Mouse (Mus musculus) heart, postnatal 0 days (tissue): Measurements from ENCODE around the gene Pebp1. TPM values are rescaled to one million over a fixed set of nuclear protein-coding genes. Genes with fewer than 3 reads are reported as not detected.
A peak's percentile ranks its signal among the peaks of the same experiment; 100 is the strongest.

Source experiments
- ATAC-seq: fragments of 200-750 bp; cut with Nextera tagmentation; 2 replicates; pipeline ENCODE4 v1.8.0; 2017; ENCODE audit warnings: low read depth, moderate number of reproducible peaks, moderate library complexity; ENCODE audit not compliant: insufficient read depth
- DNase-seq: peaks from one replicate; pipeline ENCODE4 v3.0.0-alpha.2; 2016; ENCODE audit warnings: low spot score
- H3K27ac ChIP-seq: fragments of 300-500 bp; sonication (generic); 2 replicates; pipeline ENCODE4 v1.5.1; 2014; ENCODE audit warnings: low read depth, mild to moderate bottlenecking
- H3K27me3 ChIP-seq: fragments of 300-500 bp; sonication (generic); 2 replicates; pipeline ENCODE4 v1.6.1; 2014; ENCODE audit warnings: low read length, mixed read lengths; ENCODE audit not compliant: control insufficient read depth, insufficient read depth
- H3K36me3 ChIP-seq: fragments of 300-500 bp; sonication (generic); replicated peaks from 2 replicates; pipeline ENCODE4 v1.6.1; 2014; ENCODE audit warnings: low read length, mixed read lengths; ENCODE audit not compliant: control insufficient read depth, insufficient read depth
- H3K4me1 ChIP-seq: fragments of 300-500 bp; sonication (generic); 2 replicates; pipeline ENCODE4 v1.6.1; 2014; ENCODE audit warnings: antibody characterized with exemption; ENCODE audit not compliant: control insufficient read depth, insufficient read depth
- H3K4me2 ChIP-seq: fragments of 300-500 bp; sonication (generic); 2 replicates; pipeline ENCODE4 v1.6.1; 2014; ENCODE audit warnings: low read depth, mild to moderate bottlenecking, low read length, moderate library complexity
- H3K4me3 ChIP-seq: fragments of 300-500 bp; sonication (generic); 2 replicates; pipeline ENCODE4 v1.5.1; 2014; ENCODE audit warnings: low read depth, low read length
- H3K9ac ChIP-seq: fragments of 300-500 bp; sonication (generic); replicated peaks from 2 replicates; pipeline ENCODE4 v1.6.1; 2014; ENCODE audit warnings: low read depth, low read length, mixed read lengths
- H3K9me3 ChIP-seq: fragments of 300-500 bp; sonication (generic); replicated peaks from 2 replicates; pipeline ENCODE4 v1.6.1; 2016; ENCODE audit warnings: low read length; ENCODE audit not compliant: control insufficient read depth
- CTCF ChIP-seq: IDR thresholded peaks from 2 replicates; pipeline ENCODE4 v1.5.1; 2016; ENCODE audit warnings: antibody characterized with exemption, control low read depth, low read depth
- EP300 ChIP-seq: IDR thresholded peaks from 2 replicates; pipeline ENCODE4 v1.6.1; 2016; ENCODE audit warnings: antibody characterized with exemption, low read depth
- whole genome bisulfite sequencing: fragments of 180-500 bp; shearing (Covaris S2); extraction: QIAGEN DNeasy Blood & Tissue Kit; methylation state at CpG from one replicate; pipeline ENCODE4 v1.1.7; 2014; 5-methylcytosine and 5-hydroxymethylcytosine counted together
- polyA plus RNA-seq: library from polyadenylated mRNA; unstranded; fragments of >200 nt; fragmentation: Nextera tagmentation; extraction: Ambion mirVana; gene quantifications from 2 replicates; pipeline ENCODE4 v1.2.1, GENCODE M21; 2015
- total RNA-seq: library from RNA; depleted of rRNA; stranded (reverse); fragments of >200 nt; gene quantifications from 2 replicates; pipeline ENCODE4 v1.2.3, GENCODE M21; 2014; ENCODE audit warnings: low replicate concordance

Gene Pebp1
- total and polyA plus RNA-seq, 2 experiments from 2014 or later: 527 to 871 TPM

DNA sequence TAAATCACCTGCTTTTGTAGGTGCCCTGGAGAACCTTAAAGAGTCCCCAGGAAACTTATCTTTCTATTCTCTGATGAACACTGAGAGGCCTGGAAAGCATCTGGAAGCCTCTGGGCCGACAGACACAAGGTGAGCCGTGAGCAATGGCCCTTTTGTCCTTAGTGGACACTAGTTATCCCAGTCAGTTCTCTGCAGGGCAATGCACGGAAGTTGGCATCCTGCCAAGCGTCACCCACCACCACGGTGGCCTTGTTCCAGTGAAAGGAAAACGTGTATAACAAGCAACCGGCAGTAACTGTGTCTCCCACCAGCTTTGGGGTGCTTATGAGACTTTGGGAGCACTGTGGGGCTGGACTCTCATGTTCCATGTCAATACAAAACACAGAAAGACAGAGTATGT, 2.7 kb downstream of the Pebp1 start:
- Histone ChIP-seq H3K9ac (no peak overlapping the region), H3K36me3 (peaks cover 36% of the 10 kb centered on the region), H3K27ac (no peak overlapping the region), H3K4me3 (no peak overlapping the region), H3K9me3 (no peaks in the 10 kb centered on the region), H3K27me3 (no peaks in the 10 kb centered on the region), H3K4me2 (no peak overlapping the region), H3K4me1 (peaks cover 12% of the 10 kb centered on the region)
- DNase-seq (no peak), ATAC-seq (no peak)
- WGBS: 29% methylated on average over 7 of the region's 7 CpGs
- TF ChIP-seq CTCF (no peak), EP300 (no peak)

DNA sequence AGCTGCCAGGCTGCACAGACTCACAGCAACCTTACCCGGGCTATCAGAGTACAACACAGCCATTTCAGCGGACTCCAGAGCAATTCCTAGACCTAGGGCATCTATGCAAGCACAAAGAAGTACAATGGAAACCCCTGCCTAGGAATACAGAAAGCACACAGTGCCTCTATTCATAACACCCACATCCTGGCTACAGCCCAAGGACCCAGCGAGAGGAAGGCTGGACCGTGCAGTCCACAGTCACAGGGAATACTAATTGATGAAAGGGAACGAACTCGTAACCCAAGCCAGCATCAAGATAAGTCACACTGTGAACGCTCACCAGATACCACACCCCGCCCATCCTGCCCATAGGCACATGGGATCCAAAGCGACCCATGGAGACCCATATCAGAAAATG, 3.4 kb downstream of the Pebp1 start:
- Histone ChIP-seq H3K4me1 (peaks cover 16% of the 10 kb centered on the region), H3K9ac (no peak overlapping the region), H3K4me3 (no peak overlapping the region), H3K27ac (no peak overlapping the region), H3K36me3 (peaks cover 36% of the 10 kb centered on the region), H3K9me3 (no peaks in the 10 kb centered on the region), H3K4me2 (no peak overlapping the region), H3K27me3 (no peaks in the 10 kb centered on the region)
- no peak for ATAC-seq
- WGBS: 70% methylated on average over 9 of the region's 9 CpGs
- no peak for DNase-seq
- TF ChIP-seq EP300: no peak
- no peak for TF ChIP-seq CTCF

DNA sequence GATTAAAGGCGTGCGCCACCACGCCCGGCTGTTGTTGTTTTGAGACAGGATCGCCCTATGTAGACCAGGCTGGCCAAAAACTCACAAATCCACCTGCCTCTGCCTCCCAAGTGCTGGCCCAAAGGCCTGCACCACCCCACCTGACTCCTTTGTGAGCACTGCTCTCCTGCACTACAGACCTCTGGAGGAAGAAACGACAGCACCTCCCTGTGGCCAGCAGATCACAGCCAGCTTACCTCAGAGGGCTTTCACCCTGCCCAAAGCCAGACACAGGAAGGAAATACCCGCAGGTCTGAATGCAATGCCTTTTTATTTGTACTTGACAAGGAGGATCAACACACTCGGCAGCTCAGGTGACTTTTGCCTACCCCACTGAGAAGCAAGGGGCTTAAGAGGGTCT, 5.1 kb downstream of the Pebp1 start:
- Histone ChIP-seq H3K9me3 (no peaks in the 10 kb centered on the region), H3K27me3 (no peaks in the 10 kb centered on the region), H3K4me2 (no peak overlapping the region), H3K4me3 (no peak overlapping the region), H3K9ac (no peak overlapping the region), H3K4me1 (peaks cover 12% of the 10 kb centered on the region), H3K27ac (no peak overlapping the region), H3K36me3 (peaks cover 36% of the 10 kb centered on the region)
- 0 out of 2 replicates have a peak, but pooled peaks have one; percentile 7 for TF ChIP-seq CTCF
- TF ChIP-seq EP300: no peak
- no peak for DNase-seq
- no peak for ATAC-seq
- 85% methylated on average over 8 of the region's 8 CpGs for WGBS

DNA sequence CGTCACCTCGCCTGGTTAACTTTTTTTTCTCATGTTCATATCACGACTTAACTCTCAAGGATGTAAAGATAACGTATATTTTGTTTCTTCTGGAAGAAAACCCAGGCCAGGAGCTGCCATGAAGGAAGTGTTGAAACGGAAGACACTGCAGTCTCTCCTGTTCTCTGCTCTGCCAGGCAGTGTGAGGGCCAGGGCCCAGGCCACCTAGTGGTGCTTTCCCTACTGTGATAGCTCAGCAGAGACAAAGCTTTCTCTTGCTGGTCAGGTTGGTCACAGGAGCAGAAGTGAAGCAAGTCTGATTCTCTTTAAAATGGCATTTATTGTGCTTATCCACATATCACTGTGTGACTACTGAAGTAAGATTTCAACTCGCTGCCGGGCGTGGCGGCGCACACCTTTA, 5.9 kb downstream of the Pebp1 start:
- WGBS: 84% methylated on average over 10 of the region's 10 CpGs
- no peak for DNase-seq
- no peaks in the 10 kb centered on the region for H3K9me3 ChIP-seq
- peaks cover 11% of the 10 kb centered on the region for H3K4me1 ChIP-seq
- H3K27ac ChIP-seq: no peak overlapping the region
- H3K9ac ChIP-seq: no peak overlapping the region
- H3K27me3 ChIP-seq: no peaks in the 10 kb centered on the region
- ATAC-seq: no peak
- H3K4me2 ChIP-seq: no peak overlapping the region
- no peak for TF ChIP-seq EP300
- peak; percentile 40 for TF ChIP-seq CTCF
- peaks cover 36% of the 10 kb centered on the region for H3K36me3 ChIP-seq
- no peak overlapping the region for H3K4me3 ChIP-seq

DNA sequence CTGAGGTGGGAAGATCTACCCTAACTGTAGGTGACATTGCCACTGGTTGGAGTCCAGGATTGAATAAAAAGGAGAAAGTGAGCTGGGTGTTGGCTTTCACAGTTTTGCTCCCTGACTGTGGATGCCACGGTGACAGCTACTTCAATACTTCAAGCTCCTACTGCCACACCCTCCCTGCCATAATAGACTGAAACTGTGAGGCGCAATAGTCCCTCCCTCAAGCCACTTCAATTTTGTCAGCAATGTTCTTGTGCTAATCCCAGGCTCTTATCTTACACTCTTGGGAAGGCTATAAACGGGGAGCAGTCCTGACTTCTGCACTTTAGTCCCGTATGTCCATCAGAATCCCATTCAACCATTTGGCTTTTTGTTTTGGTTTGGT, 7.8 kb downstream of the Pebp1 start:
- Histone ChIP-seq H3K36me3 (peaks cover 30% of the 10 kb centered on the region), H3K4me2 (0 out of 2 replicates have a peak overlapping the region, but pooled peaks have one; percentile 1), H3K27me3 (no peaks in the 10 kb centered on the region), H3K27ac (peak overlapping the region; percentile 18; the same call in 1 of the 2 replicates), H3K9ac (no peak overlapping the region), H3K4me3 (no peak overlapping the region), H3K9me3 (no peaks in the 10 kb centered on the region), H3K4me1 (peaks cover 4% of the 10 kb centered on the region; the same call in 1 of the 2 replicates)
- WGBS: 44% methylated on average over 4 of the region's 4 CpGs
- ATAC-seq (peak; percentile 69), DNase-seq (peak; percentile 34)
- TF ChIP-seq CTCF: no peak
- no peak for TF ChIP-seq EP300
